Mouse (Mus musculus) ES-E14 (cell line): ENCODE data around the gene Rbfox1. TPM values are rescaled to one million over a fixed set of nuclear protein-coding genes. Genes with fewer than 3 reads are reported as not detected.
A peak's percentile ranks its signal among the peaks of the same experiment; 100 is the strongest.

Experiments
- DNase-seq: peaks from one replicate; pipeline ENCODE4 v3.0.0-alpha.2; 2013; ENCODE audit warnings: low read depth, low spot score
- H3K27ac ChIP-seq: 2 replicates; pipeline ENCODE4 v1.5.1; 2012; ENCODE audit warnings: low read depth, mild to moderate bottlenecking, low read length, moderate library complexity, mixed read lengths; ENCODE audit not compliant: poor library complexity, insufficient read depth, severe bottlenecking
- H3K36me3 ChIP-seq: 2 replicates; pipeline ENCODE4 v1.6.1; 2012; ENCODE audit warnings: mild to moderate bottlenecking, low read length, moderate library complexity, mixed read lengths; ENCODE audit not compliant: control insufficient read depth, poor library complexity, insufficient read depth, severe bottlenecking
- H3K4me1 ChIP-seq, 2 experiments: fragments of 150-350 bp in 1 of 2; sonication (generic) in 1 of 2; 2 replicates each; pipeline ENCODE4 v1.6.1; 2012; ENCODE audit warnings: low read length in 2 of 2, mild to moderate bottlenecking in 1 of 2, mixed read lengths in 1 of 2; ENCODE audit not compliant: control insufficient read depth in 2 of 2, insufficient read depth in 2 of 2, poor library complexity in 1 of 2
- H3K4me3 ChIP-seq, 2 experiments: fragments of 150-350 bp in 1 of 2; sonication (generic) in 1 of 2; 2 replicates each; pipeline ENCODE4 v1.5.1; 2012; ENCODE audit warnings: low read length in 2 of 2, low read depth in 1 of 2, mild to moderate bottlenecking in 1 of 2, mixed read lengths in 1 of 2; ENCODE audit not compliant: insufficient read depth in 1 of 2, poor library complexity in 1 of 2, severe bottlenecking in 1 of 2
- H3K9ac ChIP-seq: 2 replicates; pipeline ENCODE4 v1.6.1; 2012; ENCODE audit warnings: low read depth, mild to moderate bottlenecking, low read length, mixed read lengths; ENCODE audit not compliant: poor library complexity, insufficient read depth, severe bottlenecking
- H3K9me3 ChIP-seq: fragments of 150-350 bp; sonication (generic); 2 replicates; pipeline ENCODE4 v1.6.1; 2012; ENCODE audit warnings: low read depth, mild to moderate bottlenecking, low read length; ENCODE audit not compliant: control insufficient read depth, insufficient read depth
- CHD2 ChIP-seq: IDR thresholded peaks from 2 replicates; pipeline ENCODE4 v1.6.1; 2014; ENCODE audit warnings: mild to moderate bottlenecking, low read depth, low read length, inconsistent platforms
- HCFC1 ChIP-seq: IDR thresholded peaks from 2 replicates; pipeline ENCODE4 v1.6.1; 2012; ENCODE audit warnings: low read length, inconsistent platforms, borderline replicate concordance; ENCODE audit not compliant: insufficient read depth
- MAFK ChIP-seq: IDR thresholded peaks from 2 replicates; pipeline ENCODE4 v1.6.1; 2014; ENCODE audit warnings: mild to moderate bottlenecking, low read depth, low read length, inconsistent platforms; ENCODE audit not compliant: insufficient read depth
- ZC3H11A ChIP-seq: IDR thresholded peaks from 2 replicates; pipeline ENCODE4 v1.6.1; 2012; ENCODE audit warnings: low read depth, mild to moderate bottlenecking, inconsistent platforms, low read length, borderline replicate concordance
- ZNF384 ChIP-seq: IDR thresholded peaks from 2 replicates; pipeline ENCODE4 v1.6.1; 2012; ENCODE audit warnings: low read depth, low read length, inconsistent platforms
- in situ Hi-C, 2 experiments: fragments of 600-800 bp; cut with MboI; formaldehyde crosslinking; loops; one replicate each; pipeline ENCODE4 v1.15.1; 2025; ENCODE audit warnings: low sequenced_read_pairs in 2 of 2, inconsistent platforms in 1 of 2; ENCODE audit not compliant: unreplicated experiment in 2 of 2
- total RNA-seq: library from RNA; depleted of rRNA; stranded (reverse); fragments of 300-350 nt; gene quantifications from 2 replicates; pipeline ENCODE4 v1.2.3, GENCODE M21; 2012

The Rbfox1 gene
- total RNA-seq, 1 experiment, result 0.18 TPM

GRCm38 (mm10) chr16:6844659-6845058, 959.5 kb downstream of the Rbfox1 start:
- H3K36me3 ChIP-seq, result no peaks in the 10 kb centered on the region
- H3K4me1 ChIP-seq, result peaks cover 0 to 6% of the 10 kb centered on the region in 2 experiments; a peak in 2 of 4 replicates
- no peak for DNase-seq
- in situ Hi-C loops, result no loop called here
- H3K27ac ChIP-seq, result no peak overlapping the region
- no peak overlapping the region for H3K9ac ChIP-seq
- H3K9me3 ChIP-seq, result no peaks in the 10 kb centered on the region
- H3K4me3 ChIP-seq, result no peak overlapping the region
- TF ChIP-seq ZC3H11A, result no peak
- TF ChIP-seq MAFK, result no peak

GRCm38 (mm10) chr16:6851393-6851792, 966.2 kb downstream of the Rbfox1 start:
- H3K27ac ChIP-seq, result no peak overlapping the region
- no peak overlapping the region for H3K9ac ChIP-seq
- in situ Hi-C loops, result no loop called here
- no peak for TF ChIP-seq ZC3H11A
- peak; percentile 84 for TF ChIP-seq MAFK
- no peak for DNase-seq
- no peaks in the 10 kb centered on the region for H3K9me3 ChIP-seq
- H3K4me3 ChIP-seq, result no peak overlapping the region
- H3K36me3 ChIP-seq, result no peaks in the 10 kb centered on the region
- H3K4me1 ChIP-seq, result peaks cover 3 to 6% of the 10 kb centered on the region in 2 experiments; a peak in 3 of 4 replicates

- H3K27ac ChIP-seq, result no peak overlapping the region
- H3K36me3 ChIP-seq, result no peaks in the 10 kb centered on the region
- H3K4me3 ChIP-seq, result no peak overlapping the region
- DNase-seq, result peak; percentile 13
- no peak for TF ChIP-seq HCFC1
- TF ChIP-seq CHD2, result no peak
- TF ChIP-seq ZC3H11A, result no peak
- no peak for TF ChIP-seq ZNF384
- no peak for TF ChIP-seq MAFK
- in situ Hi-C loops, result no loop called here
- peaks cover 3 to 6% of the 10 kb centered on the region in 2 experiments; a peak in 3 of 4 replicates for H3K4me1 ChIP-seq
- H3K9ac ChIP-seq, result no peak overlapping the region
- no peaks in the 10 kb centered on the region for H3K9me3 ChIP-seq
Observed at GRCm38 (mm10) chr16:6853796-6854195, 968.6 kb downstream of the Rbfox1 start.

GRCm38 (mm10) chr16:6861656-6862055, 976.5 kb downstream of the Rbfox1 start:
- no peak for TF ChIP-seq MAFK
- no peak for TF ChIP-seq CHD2
- Histone ChIP-seq H3K4me3 (no peak overlapping the region), H3K9ac (no peak overlapping the region)

GRCm38 (mm10) chr16:6882683-6883430, 997.7 kb downstream of the Rbfox1 start:
- in situ Hi-C loops, result no loop called here
- DNase-seq, result no peak
- Histone ChIP-seq H3K9me3 (no peaks in the 10 kb centered on the region), H3K27ac (no peak overlapping the region), H3K4me1 (peaks cover 0 to 8% of the 10 kb centered on the region in 2 experiments; a peak in 2 of 4 replicates), H3K36me3 (no peaks in the 10 kb centered on the region), H3K9ac (no peak overlapping the region), H3K4me3 (no peak overlapping the region)
- TF ChIP-seq ZC3H11A (no peak), CHD2 (no peak), HCFC1 (no peak), ZNF384 (no peak), MAFK (no peak)

More at GRCm38 (mm10) chr16:6861656-6862055, 976.5 kb downstream of the Rbfox1 start:
- no peak overlapping the region for H3K27ac ChIP-seq
- H3K9me3 ChIP-seq, result no peaks in the 10 kb centered on the region
- in situ Hi-C loops, result no loop called here
- DNase-seq, result no peak
- no peaks in the 10 kb centered on the region for H3K36me3 ChIP-seq
- no peaks in the 10 kb centered on the region for H3K4me1 ChIP-seq
